ENCODE assay signal across 7 mouse cellular contexts in the genomic region with DNA sequence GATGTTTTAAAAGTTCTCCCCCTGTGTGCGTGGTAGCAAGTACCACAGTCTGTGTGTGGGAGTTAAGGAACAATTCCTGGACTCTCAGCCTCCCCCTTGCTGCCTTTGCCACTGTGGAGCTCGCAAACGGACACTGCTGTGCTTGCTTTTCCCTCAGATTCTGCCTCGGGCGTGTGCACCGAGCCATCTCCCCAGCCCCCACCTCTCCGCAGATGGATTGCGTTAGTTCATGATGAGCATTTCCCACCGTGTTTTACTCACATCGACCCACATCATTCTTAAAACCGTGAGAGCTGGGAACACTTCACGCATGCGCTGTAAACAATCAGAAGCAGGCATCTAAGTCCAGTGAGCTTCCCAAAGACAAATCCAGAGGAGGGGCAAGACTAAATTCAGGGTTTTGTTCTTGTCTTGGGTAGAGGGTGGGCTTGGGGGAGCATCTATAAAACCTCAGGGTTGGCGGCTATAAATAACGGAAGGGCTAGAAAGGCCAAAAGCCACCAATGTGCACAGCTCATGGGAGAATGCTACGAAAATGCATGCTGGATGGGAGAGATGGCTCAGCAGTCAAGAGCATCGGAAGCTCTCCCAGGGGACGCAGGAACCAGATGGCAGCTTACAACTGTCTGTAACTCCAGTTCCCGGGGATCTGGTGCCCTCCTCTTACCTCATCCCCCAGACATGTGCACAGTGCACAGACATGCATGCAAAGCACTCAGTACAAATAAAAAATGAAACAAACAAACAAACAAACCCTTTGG. TPM values are rescaled to one million over a fixed set of nuclear protein-coding genes. Genes with fewer than 3 reads are reported as not detected.
DNase-seq lines count a peak whose midpoint lies in the region; ATAC-seq lines count a peak whose summit lies in the region.

No protein-coding gene starts in this region.

- peak overlapping the region; percentile 69 for H3K27ac ChIP-seq in forebrain, embryonic 15.5 days (replicated peaks)
- H3K27ac ChIP-seq in neural tube, embryonic 11.5 days (ENCODE audit: low read depth, low read length) = peak overlapping the region; percentile 83

- 57% methylated on average over 19 of the region's 19 CpGs for WGBS in forebrain, embryonic 15.5 days
- 25% methylated on average over 19 of the region's 19 CpGs for WGBS in neural tube, embryonic 11.5 days

- H3K4me1 ChIP-seq in forebrain, embryonic 15.5 days = peaks cover 15% of the 10 kb centered on the region
- peaks cover 6% of the 10 kb centered on the region for H3K4me1 ChIP-seq in neural tube, embryonic 11.5 days (ENCODE audit: control insufficient read depth, insufficient read depth, low read length)

- no peaks in the 10 kb centered on the region for H3K9me3 ChIP-seq in forebrain, embryonic 15.5 days
- no peaks in the 10 kb centered on the region for H3K9me3 ChIP-seq in neural tube, embryonic 11.5 days (ENCODE audit: control insufficient read depth, low read length)

- H3K27me3 ChIP-seq in forebrain, embryonic 15.5 days = no peaks in the 10 kb centered on the region
- no peaks in the 10 kb centered on the region for H3K27me3 ChIP-seq in neural tube, embryonic 11.5 days (ENCODE audit: control insufficient read depth, insufficient read depth, low read length)

- peak; percentile 80 for ATAC-seq in forebrain, embryonic 15.5 days (replicated peaks)
- ATAC-seq in neural tube, embryonic 11.5 days (ENCODE audit: insufficient read depth, low FRiP score, low TSS enrichment) = peak; percentile 72; the same call in 1 of the 2 replicates
- no peak for ATAC-seq in inflammation-experienced regulatory T-cells, adult 6 months

- H3K9ac ChIP-seq in forebrain, embryonic 15.5 days (replicated peaks) = no peak overlapping the region; the same call in 1 of the 2 replicates
- peak overlapping the region; percentile 45 for H3K9ac ChIP-seq in neural tube, embryonic 11.5 days (ENCODE audit: low read length)

- H3K36me3 ChIP-seq in forebrain, embryonic 15.5 days = no peaks in the 10 kb centered on the region
- H3K36me3 ChIP-seq in neural tube, embryonic 11.5 days (ENCODE audit: control insufficient read depth, insufficient read depth, low read length) = no peaks in the 10 kb centered on the region

- DNase-seq in R1 (ENCODE audit: low read depth, low spot score) = peak; percentile 56
- peak; percentile 13 to 44 for DNase-seq in cerebellum, adult 18-20 months
- peak; percentile 49 for DNase-seq in layer of hippocampus, adult 9-11 months
- DNase-seq in neural tube, embryonic 11.5 days (ENCODE audit: low spot score) = peak; percentile 66
- no peak for DNase-seq in adrenal gland, postnatal 14 days

- peak overlapping the region; percentile 16; the same call in 1 of the 2 replicates for H3K4me2 ChIP-seq in forebrain, embryonic 15.5 days (replicated peaks)
- H3K4me2 ChIP-seq in neural tube, embryonic 11.5 days (ENCODE audit: low read depth) = peak overlapping the region; percentile 37

- H3K4me3 ChIP-seq in forebrain, embryonic 15.5 days = no peak overlapping the region
- H3K4me3 ChIP-seq in neural tube, embryonic 11.5 days (ENCODE audit: low read depth, low read length) = 0 out of 2 replicates have a peak overlapping the region, but pooled peaks have one; percentile 15

RNA-seq across cellular contexts. Expression of a gene that starts 27.5 kb away (rescaled TPM):
- polyA plus RNA-seq in forebrain, embryonic 15.5 days (2015; fragmentation: Nextera tagmentation; extraction: Ambion mirVana) = 9.9 and 11.4 TPM in 2 replicates
- polyA plus RNA-seq in neural tube, embryonic 11.5 days (2014; fragmentation: Nextera tagmentation; extraction: Ambion mirVana) = 1.4 TPM in 2 replicates
- total RNA-seq in adrenal gland, postnatal 14 days (2021) = 0.19 and 1.0 TPM in 2 replicates
- polyA plus RNA-seq in inflammation-experienced regulatory T-cells, adult 6 months (2017; shearing (Covaris generic)) = not detected
